Mouse (Mus musculus): ENCODE results near the gene Slc6a9. TPM values are rescaled to one million over a fixed set of nuclear protein-coding genes. Genes with fewer than 3 reads are reported as not detected.

Slc6a9 gene
- polyA plus RNA-seq, 1 experiment, result 129 TPM

GRCm38 (mm10) chr4:117847011-117847410 lies 12.7 kb downstream of the Slc6a9 start:
- Histone ChIP-seq H3K27me3 (ENCODE audit: control insufficient read depth, insufficient read depth, insufficient read length) (no peaks in the 10 kb centered on the region), H3K4me2 (ENCODE audit: low read depth) (no peak overlapping the region), H3K4me3 (no peak overlapping the region), H3ac (ENCODE audit: control insufficient read depth, insufficient read length) (no peak overlapping the region), H3K36me3 (ENCODE audit: control insufficient read depth, insufficient read depth) (peaks cover 33% of the 10 kb centered on the region), H3K79me2 (ENCODE audit: control insufficient read depth, insufficient read depth) (no peaks in the 10 kb centered on the region)
- TF ChIP-seq SRF (IDR thresholded peaks at IDR 0.05; ENCODE audit: control insufficient read depth, insufficient read length, low read depth) (no peak), MAX (IDR thresholded peaks at IDR 0.05; ENCODE audit: low read depth) (no peak), TCF12 (IDR thresholded peaks at IDR 0.05; ENCODE audit: insufficient read depth, poor library complexity, severe bottlenecking) (no peak), REST (IDR thresholded peaks at IDR 0.05; ENCODE audit: insufficient read depth, insufficient read length) (no peak), TCF3 (IDR thresholded peaks at IDR 0.05; ENCODE audit: insufficient read length, low read depth) (no peak), POLR2AphosphoS2 (IDR thresholded peaks at IDR 0.05; ENCODE audit: insufficient read length, low read depth) (no peak), E2F4 (IDR thresholded peaks at IDR 0.05; ENCODE audit: insufficient read depth) (no peak), POLR2A (IDR thresholded peaks at IDR 0.05; ENCODE audit: insufficient read length, low read depth) (no peak)

GRCm38 (mm10) chr4:117849063-117849462 lies 14.8 kb downstream of the Slc6a9 start:
- no peak overlapping the region for H3K4me3 ChIP-seq
- peaks cover 31% of the 10 kb centered on the region for H3K36me3 ChIP-seq (ENCODE audit: control insufficient read depth, insufficient read depth)
- no peaks in the 10 kb centered on the region for H3K27me3 ChIP-seq (ENCODE audit: control insufficient read depth, insufficient read depth, insufficient read length)
- no peak overlapping the region for H3K4me2 ChIP-seq (ENCODE audit: low read depth)
- no peak overlapping the region for H3ac ChIP-seq (ENCODE audit: control insufficient read depth, insufficient read length)
- TF ChIP-seq MYOD1 (IDR thresholded peaks at IDR 0.05; ENCODE audit: control insufficient read depth in 1 of 3, insufficient read length in 2 of 3, low read depth in 2 of 3), result no peak
- TF ChIP-seq TCF12 (IDR thresholded peaks at IDR 0.05; ENCODE audit: insufficient read depth, poor library complexity, severe bottlenecking), result no peak
- no peak for TF ChIP-seq SRF (IDR thresholded peaks at IDR 0.05; ENCODE audit: control insufficient read depth, insufficient read length, low read depth)
- no peak for TF ChIP-seq POLR2A (IDR thresholded peaks at IDR 0.05; ENCODE audit: insufficient read length, low read depth)
- no peak for TF ChIP-seq USF1 (IDR thresholded peaks at IDR 0.05; ENCODE audit: low read depth)
- no peaks in the 10 kb centered on the region for H3K79me2 ChIP-seq (ENCODE audit: control insufficient read depth, insufficient read depth)

GRCm38 (mm10) chr4:117849506-117849905 lies 15.2 kb downstream of the Slc6a9 start:
- H3K79me2 ChIP-seq (ENCODE audit: control insufficient read depth, insufficient read depth), result no peaks in the 10 kb centered on the region
- H3K36me3 ChIP-seq (ENCODE audit: control insufficient read depth, insufficient read depth), result peaks cover 26% of the 10 kb centered on the region
- no peak overlapping the region for H3K4me2 ChIP-seq (ENCODE audit: low read depth)
- no peak overlapping the region for H3K4me3 ChIP-seq
- H3K27me3 ChIP-seq (ENCODE audit: control insufficient read depth, insufficient read depth, insufficient read length), result no peaks in the 10 kb centered on the region
- no peak for TF ChIP-seq SRF (IDR thresholded peaks at IDR 0.05; ENCODE audit: control insufficient read depth, insufficient read length, low read depth)
- no peak for TF ChIP-seq POLR2AphosphoS2 (IDR thresholded peaks at IDR 0.05; ENCODE audit: insufficient read length, low read depth)
- TF ChIP-seq MYOD1 (IDR thresholded peaks at IDR 0.05; ENCODE audit: control insufficient read depth in 1 of 3, insufficient read length in 2 of 3, low read depth in 2 of 3), result no peak
- no peak for TF ChIP-seq CEBPB (IDR thresholded peaks at IDR 0.05; ENCODE audit: insufficient read depth, poor library complexity, severe bottlenecking)
- TF ChIP-seq USF1 (IDR thresholded peaks at IDR 0.05; ENCODE audit: low read depth), result no peak
- TF ChIP-seq MAX (IDR thresholded peaks at IDR 0.05; ENCODE audit: low read depth), result no peak
- TF ChIP-seq POLR2A (IDR thresholded peaks at IDR 0.05; ENCODE audit: insufficient read length, low read depth), result no peak
- TF ChIP-seq TCF12 (IDR thresholded peaks at IDR 0.05; ENCODE audit: insufficient read depth, poor library complexity, severe bottlenecking), result no peak
- no peak for TF ChIP-seq TCF3 (IDR thresholded peaks at IDR 0.05; ENCODE audit: insufficient read length, low read depth)
- no peak for TF ChIP-seq E2F4 (IDR thresholded peaks at IDR 0.05; ENCODE audit: insufficient read depth)
- TF ChIP-seq REST (IDR thresholded peaks at IDR 0.05; ENCODE audit: insufficient read depth, insufficient read length), result no peak
- no peak for TF ChIP-seq MYOG (IDR thresholded peaks at IDR 0.05; ENCODE audit: control insufficient read depth in 1 of 3, insufficient read depth in 1 of 3, insufficient read length in 2 of 3, low read depth in 2 of 3)
- H3ac ChIP-seq (ENCODE audit: control insufficient read depth, insufficient read length), result no peak overlapping the region

GRCm38 (mm10) chr4:117850176-117850575 lies 15.9 kb downstream of the Slc6a9 start:
- Histone ChIP-seq H3K27me3 (ENCODE audit: control insufficient read depth, insufficient read depth, insufficient read length) (no peaks in the 10 kb centered on the region), H3ac (ENCODE audit: control insufficient read depth, insufficient read length) (no peak overlapping the region), H3K4me3 (no peak overlapping the region), H3K79me2 (ENCODE audit: control insufficient read depth, insufficient read depth) (no peaks in the 10 kb centered on the region), H3K36me3 (ENCODE audit: control insufficient read depth, insufficient read depth) (peaks cover 20% of the 10 kb centered on the region), H3K4me2 (ENCODE audit: low read depth) (no peak overlapping the region)
- no peak for TF ChIP-seq REST (IDR thresholded peaks at IDR 0.05; ENCODE audit: insufficient read depth, insufficient read length)
- no peak for TF ChIP-seq TCF3 (IDR thresholded peaks at IDR 0.05; ENCODE audit: insufficient read length, low read depth)
- TF ChIP-seq POLR2A (IDR thresholded peaks at IDR 0.05; ENCODE audit: insufficient read length, low read depth), result no peak
- no peak for TF ChIP-seq USF1 (IDR thresholded peaks at IDR 0.05; ENCODE audit: low read depth)
- TF ChIP-seq TCF12 (IDR thresholded peaks at IDR 0.05; ENCODE audit: insufficient read depth, poor library complexity, severe bottlenecking), result no peak
- no peak for TF ChIP-seq MYOG (IDR thresholded peaks at IDR 0.05; ENCODE audit: control insufficient read depth in 1 of 3, insufficient read depth in 1 of 3, insufficient read length in 2 of 3, low read depth in 2 of 3)
- TF ChIP-seq MYOD1 (IDR thresholded peaks at IDR 0.05; ENCODE audit: control insufficient read depth in 1 of 3, insufficient read length in 2 of 3, low read depth in 2 of 3), result no peak
- TF ChIP-seq CEBPB (IDR thresholded peaks at IDR 0.05; ENCODE audit: insufficient read depth, poor library complexity, severe bottlenecking), result no peak
- TF ChIP-seq E2F4 (IDR thresholded peaks at IDR 0.05; ENCODE audit: insufficient read depth), result no peak
- TF ChIP-seq MAX (IDR thresholded peaks at IDR 0.05; ENCODE audit: low read depth), result no peak
- TF ChIP-seq SRF (IDR thresholded peaks at IDR 0.05; ENCODE audit: control insufficient read depth, insufficient read length, low read depth), result no peak
- no peak for TF ChIP-seq POLR2AphosphoS2 (IDR thresholded peaks at IDR 0.05; ENCODE audit: insufficient read length, low read depth)

- Histone ChIP-seq H3K4me2 (ENCODE audit: low read depth) (no peak overlapping the region), H3K4me3 (no peak overlapping the region), H3K36me3 (ENCODE audit: control insufficient read depth, insufficient read depth) (peaks cover 14% of the 10 kb centered on the region), H3K27me3 (ENCODE audit: control insufficient read depth, insufficient read depth, insufficient read length) (no peaks in the 10 kb centered on the region), H3ac (ENCODE audit: control insufficient read depth, insufficient read length) (no peak overlapping the region), H3K79me2 (ENCODE audit: control insufficient read depth, insufficient read depth) (no peaks in the 10 kb centered on the region)
- no peak for TF ChIP-seq CEBPB (IDR thresholded peaks at IDR 0.05; ENCODE audit: insufficient read depth, poor library complexity, severe bottlenecking)
- TF ChIP-seq MAX (IDR thresholded peaks at IDR 0.05; ENCODE audit: low read depth), result no peak
- TF ChIP-seq USF1 (IDR thresholded peaks at IDR 0.05; ENCODE audit: low read depth), result no peak
- TF ChIP-seq POLR2A (IDR thresholded peaks at IDR 0.05; ENCODE audit: insufficient read length, low read depth), result no peak
- no peak for TF ChIP-seq TCF3 (IDR thresholded peaks at IDR 0.05; ENCODE audit: insufficient read length, low read depth)
- no peak for TF ChIP-seq SRF (IDR thresholded peaks at IDR 0.05; ENCODE audit: control insufficient read depth, insufficient read length, low read depth)
- TF ChIP-seq MYOG (IDR thresholded peaks at IDR 0.05; ENCODE audit: control insufficient read depth in 1 of 3, insufficient read depth in 1 of 3, insufficient read length in 2 of 3, low read depth in 2 of 3), result no peak
- TF ChIP-seq REST (IDR thresholded peaks at IDR 0.05; ENCODE audit: insufficient read depth, insufficient read length), result no peak
- no peak for TF ChIP-seq POLR2AphosphoS2 (IDR thresholded peaks at IDR 0.05; ENCODE audit: insufficient read length, low read depth)
- no peak for TF ChIP-seq MYOD1 (IDR thresholded peaks at IDR 0.05; ENCODE audit: control insufficient read depth in 1 of 3, insufficient read length in 2 of 3, low read depth in 2 of 3)
- TF ChIP-seq E2F4 (IDR thresholded peaks at IDR 0.05; ENCODE audit: insufficient read depth), result no peak
- TF ChIP-seq TCF12 (IDR thresholded peaks at IDR 0.05; ENCODE audit: insufficient read depth, poor library complexity, severe bottlenecking), result no peak
These were observed 16.6 kb downstream of the Slc6a9 start for GRCm38 (mm10) chr4:117850871-117851270.

All from myocyte (in vitro differentiated cells).